Mouse (Mus musculus): ENCODE results near the gene Vgll4.

DNA sequence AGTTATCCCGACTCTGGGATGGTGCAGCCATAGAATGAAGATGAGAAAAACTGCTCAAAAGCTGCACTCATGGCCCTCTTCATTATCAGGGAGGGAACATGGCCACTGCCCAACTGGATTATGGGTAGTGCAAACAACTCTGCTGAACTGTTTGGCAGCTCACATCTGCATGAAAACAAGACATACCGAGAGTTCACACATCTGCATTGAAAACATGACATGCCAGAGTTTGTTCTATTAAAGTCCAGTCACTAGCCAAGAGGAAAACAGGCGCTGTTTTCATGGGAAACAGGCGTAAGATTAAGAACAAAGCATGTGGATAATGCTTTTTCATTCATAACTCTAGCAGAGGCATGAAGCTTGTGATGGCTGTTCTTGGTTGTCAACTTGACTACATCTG, 56.7 kb downstream of the Vgll4 start:
- TF ChIP-seq POLR2A (IDR thresholded peaks at IDR 0.05; ENCODE audit: insufficient read depth, low read depth, low read length) (no peak), EP300 (IDR thresholded peaks at IDR 0.05; ENCODE audit: insufficient read depth, low read depth, low read length) (no peak)

Data from heart, adult 2 months (tissue).